Mouse (Mus musculus) testis, adult 2 months (tissue): ENCODE results near the gene Fam185a.

Experiments
- CTCF ChIP-seq: fragments of 200-500 bp; IDR thresholded peaks from 2 replicates; pipeline ENCODE4 v1.5.1; 2012; ENCODE audit warnings: low read depth, mild to moderate bottlenecking, inconsistent platforms, low read length, moderate library complexity; ENCODE audit not compliant: control insufficient read depth, insufficient read depth, insufficient replicate concordance
- POLR2A ChIP-seq: fragments of 200-500 bp; IDR thresholded peaks from 2 replicates; pipeline ENCODE4 v1.6.1; 2012; ENCODE audit warnings: low read depth, mild to moderate bottlenecking, inconsistent platforms, low read length, moderate library complexity; ENCODE audit not compliant: control insufficient read depth

- TF ChIP-seq POLR2A (no peak), CTCF (no peak)
These were observed 93.4 kb downstream of the Fam185a start for GRCm38 (mm10) chr5:21518207-21518606.
